Mouse (Mus musculus) ES-Bruce4 (cell line): ENCODE measurements at regions not wholly inside any gene's neighbourhood (a gene's known extent, or its start where the extent isn't known, plus 50 kb on each side); places are given as distances from the start of the nearest gene placed in this dataset.

Experiments
- CTCF ChIP-seq: IDR thresholded peaks from one replicate; pipeline ENCODE4 v1.8.1; 2011; ENCODE audit warnings: low read depth, low read length
- EP300 ChIP-seq: IDR thresholded peaks from 2 replicates; pipeline ENCODE4 v1.6.1; 2011; ENCODE audit warnings: low read depth, low read length; ENCODE audit not compliant: insufficient read depth

DNA sequence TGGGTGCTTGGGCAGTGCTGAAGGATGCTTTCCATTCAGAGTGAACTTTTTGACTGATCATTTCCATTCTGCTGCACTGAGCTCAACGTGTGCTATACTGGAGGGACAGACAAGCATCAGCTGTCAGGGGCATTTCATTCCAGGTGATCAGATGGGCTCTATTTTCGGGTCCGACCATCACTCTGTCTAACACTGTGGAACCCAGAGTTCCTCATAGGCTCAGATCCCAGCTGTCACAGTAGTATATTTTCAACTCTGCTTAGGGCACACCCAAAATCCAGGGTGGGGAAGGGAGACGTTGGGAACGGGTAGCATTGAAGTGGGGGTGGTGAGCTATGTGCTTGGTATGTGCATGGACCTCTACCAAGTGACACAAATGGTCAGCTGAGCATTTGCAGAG is 120.1 kb downstream of the Klhl25 start:
- TF ChIP-seq CTCF (no peak), EP300 (no peak)
